18 mouse cellular contexts compared by ENCODE assay signal in genomic region chr1:127217665-127218064, GRCm38 (mm10). TPM values are rescaled to one million over a fixed set of nuclear protein-coding genes. Genes with fewer than 3 reads are reported as not detected.
A peak's percentile ranks its signal among the peaks of the same experiment; 100 is the strongest.
DNase-seq lines count a peak whose midpoint lies in the region; ATAC-seq lines count a peak whose summit lies in the region.
"Had no signal": no experiment of that assay in that cellular context is flagged by ENCODE, and none has a peak within 500 bp of the region (broad histone marks: within the 10 kb centered on the region; RNA-seq: fewer than 3 reads in every experiment).

No protein-coding gene starts in this region.

- H3K4me3 ChIP-seq in limb, embryonic 12.5 days (replicated peaks), result no peak overlapping the region
- H3K4me3 ChIP-seq: gastrocnemius, adult 2 months; hindbrain, embryonic 10.5 days; megakaryocyte, embryonic 14.5 days; midbrain, embryonic 15.5 days; myocyte had no signal

- H3K4me2 ChIP-seq in limb, embryonic 12.5 days, result no peak overlapping the region
- H3K4me2 ChIP-seq: midbrain, embryonic 15.5 days had no signal

- no peaks in the 10 kb centered on the region for H3K27me3 ChIP-seq in limb, embryonic 12.5 days
- H3K27me3 ChIP-seq: megakaryocyte, embryonic 14.5 days; midbrain, embryonic 15.5 days had no signal

- no peaks in the 10 kb centered on the region for H3K9me3 ChIP-seq in limb, embryonic 12.5 days
- H3K9me3 ChIP-seq: midbrain, embryonic 15.5 days had no signal

- H3K4me1 ChIP-seq in limb, embryonic 12.5 days (replicated peaks), result peaks cover 30% of the 10 kb centered on the region

- WGBS in limb, embryonic 12.5 days, result 52% methylated on average over 4 of the region's 4 CpGs

- H3K27ac ChIP-seq in limb, embryonic 12.5 days, result peak overlapping the region; percentile 35; the same call in 1 of the 2 replicates
- H3K27ac ChIP-seq: gastrocnemius, adult 2 months; hindbrain, embryonic 10.5 days; midbrain, embryonic 15.5 days had no signal

- H3K36me3 ChIP-seq in limb, embryonic 12.5 days, result no peaks in the 10 kb centered on the region
- H3K36me3 ChIP-seq: hindbrain, embryonic 10.5 days; midbrain, embryonic 15.5 days had no signal

- DNase-seq in embryo, embryonic 10.5 days (ENCODE audit: low spot score), result peak; percentile 24
- peak; percentile 29 for DNase-seq in embryo, embryonic 11 days
- DNase-seq in thymus, postnatal 10 days (ENCODE audit: low spot score in 2 of 2), result peak; percentile 50 to 55
- DNase-seq in right cerebral cortex, postnatal 25 days, result no peak
- DNase-seq in right cerebral cortex, postnatal 14 days, result no peak
- DNase-seq in frontal cortex, adult 2 months (ENCODE audit: extremely low spot score in 1 of 2, low spot score in 1 of 2), result no peak
- DNase-seq: adrenal gland, adult 8-10 months; cerebellum, adult 8-10 months; gastrocnemius, adult 2 months; heart, adult 18-20 months; kidney, postnatal 4 days; liver, postnatal 0 days; lung, postnatal 14 days had no signal

- no peak overlapping the region for H3K9ac ChIP-seq in limb, embryonic 12.5 days (replicated peaks)
- H3K9ac ChIP-seq: liver, postnatal 0 days; midbrain, embryonic 15.5 days had no signal

- ATAC-seq in limb, embryonic 12.5 days (ENCODE audit: insufficient number of reproducible peaks, insufficient read depth, low FRiP score, low TSS enrichment, low read depth), result peak; percentile 39; the same call in 1 of the 2 replicates
- ATAC-seq: liver, postnatal 0 days; midbrain, embryonic 15.5 days had no signal

RNA-seq across cellular contexts. Expression of gene Mgat5, which starts 12.8 kb away (rescaled TPM):
- polyA plus RNA-seq in limb, embryonic 12.5 days (2016; fragmentation: Nextera tagmentation; extraction: Ambion mirVana), result 6.2 and 6.5 TPM in 2 replicates
- polyA plus RNA-seq in frontal cortex, adult 2 months (2012; rRNA removed), result 34.7 and 36.0 TPM in 2 replicates

Comparison
In these comparisons a context has a peak if more than half of its experiments do, and no peak if none do; other contexts are left out.
1. DNase-seq: peak in embryo, embryonic 10.5 days (single experiment), embryo, embryonic 11 days (single experiment) and thymus, postnatal 10 days (2 of 2); none in right cerebral cortex, postnatal 25 days (single experiment), right cerebral cortex, postnatal 14 days (single experiment) and frontal cortex, adult 2 months (0 of 2).